Mouse (Mus musculus): Measurements from ENCODE around the gene Nyap2. TPM values are rescaled to one million over a fixed set of nuclear protein-coding genes. Genes with fewer than 3 reads are reported as not detected.
A peak's percentile ranks its signal among the peaks of the same experiment; 100 is the strongest.

Gene Nyap2
- polyA plus RNA-seq, 1 experiment from 2014 or later, result 6.8 TPM

GRCm38 (mm10) chr1:81303389-81303788 lies 226.6 kb downstream of the Nyap2 start:
- Histone ChIP-seq H3K4me3 (replicated peaks) (no peak overlapping the region), H3K36me3 (no peaks in the 10 kb centered on the region), H3K27ac (no peak overlapping the region), H3K27me3 (no peaks in the 10 kb centered on the region), H3K4me2 (replicated peaks) (no peak overlapping the region), H3K4me1 (replicated peaks) (no peaks in the 10 kb centered on the region), H3K9me3 (no peaks in the 10 kb centered on the region), H3K9ac (replicated peaks) (no peak overlapping the region)
- ATAC-seq, result no peak
- WGBS, result 62% methylated on average over 3 of the region's 3 CpGs

- no peaks in the 10 kb centered on the region for H3K27me3 ChIP-seq
- no peak overlapping the region for H3K9ac ChIP-seq (replicated peaks)
- no peak overlapping the region for H3K4me2 ChIP-seq (replicated peaks)
- H3K36me3 ChIP-seq, result no peaks in the 10 kb centered on the region
- no peak for ATAC-seq
- H3K27ac ChIP-seq, result no peak overlapping the region
- H3K4me3 ChIP-seq (replicated peaks), result no peak overlapping the region
- no peaks in the 10 kb centered on the region for H3K4me1 ChIP-seq (replicated peaks)
- no peaks in the 10 kb centered on the region for H3K9me3 ChIP-seq
Measured at GRCm38 (mm10) chr1:81307407-81307806, 230.7 kb downstream of the Nyap2 start.

GRCm38 (mm10) chr1:81307934-81308333 lies 231.2 kb downstream of the Nyap2 start:
- Histone ChIP-seq H3K4me2 (replicated peaks) (no peak overlapping the region), H3K4me3 (replicated peaks) (no peak overlapping the region), H3K36me3 (no peaks in the 10 kb centered on the region), H3K27ac (no peak overlapping the region), H3K9me3 (no peaks in the 10 kb centered on the region), H3K4me1 (replicated peaks) (no peaks in the 10 kb centered on the region), H3K27me3 (no peaks in the 10 kb centered on the region), H3K9ac (replicated peaks) (no peak overlapping the region)
- WGBS, result 70% methylated on average over 2 of the region's 2 CpGs
- no peak for ATAC-seq

- 0% methylated on average over 1 of the region's 1 CpGs for WGBS
- Histone ChIP-seq H3K27me3 (no peaks in the 10 kb centered on the region), H3K27ac (no peak overlapping the region), H3K9me3 (no peaks in the 10 kb centered on the region), H3K36me3 (no peaks in the 10 kb centered on the region), H3K4me1 (replicated peaks) (no peaks in the 10 kb centered on the region), H3K4me2 (replicated peaks) (no peak overlapping the region), H3K4me3 (replicated peaks) (no peak overlapping the region), H3K9ac (replicated peaks) (no peak overlapping the region)
- ATAC-seq, result peak; percentile 66
Measured at GRCm38 (mm10) chr1:81310087-81310626, 233.4 kb downstream of the Nyap2 start.

GRCm38 (mm10) chr1:81316403-81316994 lies 239.7 kb downstream of the Nyap2 start:
- Histone ChIP-seq H3K9ac (replicated peaks) (no peak overlapping the region), H3K4me1 (replicated peaks) (peaks cover 7% of the 10 kb centered on the region), H3K9me3 (no peaks in the 10 kb centered on the region), H3K4me3 (replicated peaks) (no peak overlapping the region), H3K27me3 (no peaks in the 10 kb centered on the region), H3K4me2 (replicated peaks) (no peak overlapping the region), H3K36me3 (no peaks in the 10 kb centered on the region), H3K27ac (no peak overlapping the region)
- 60% methylated on average over 9 of the region's 9 CpGs for WGBS
- ATAC-seq, result peak; percentile 78

GRCm38 (mm10) chr1:81316995-81317413 lies 240.3 kb downstream of the Nyap2 start:
- no peak overlapping the region for H3K4me2 ChIP-seq (replicated peaks)
- H3K9ac ChIP-seq (replicated peaks), result no peak overlapping the region
- ATAC-seq, result peak; percentile 80
- no peaks in the 10 kb centered on the region for H3K27me3 ChIP-seq
- no peak overlapping the region for H3K27ac ChIP-seq
- 36% methylated on average over 5 of the region's 5 CpGs for WGBS
- no peaks in the 10 kb centered on the region for H3K36me3 ChIP-seq
- no peak overlapping the region for H3K4me3 ChIP-seq (replicated peaks)
- peaks cover 7% of the 10 kb centered on the region for H3K4me1 ChIP-seq (replicated peaks)
- H3K9me3 ChIP-seq, result no peaks in the 10 kb centered on the region

- H3K9ac ChIP-seq (replicated peaks), result no peak overlapping the region
- no peaks in the 10 kb centered on the region for H3K27me3 ChIP-seq
- no peak overlapping the region for H3K4me2 ChIP-seq (replicated peaks)
- no peaks in the 10 kb centered on the region for H3K9me3 ChIP-seq
- no peaks in the 10 kb centered on the region for H3K4me1 ChIP-seq (replicated peaks)
- H3K27ac ChIP-seq, result no peak overlapping the region
- H3K4me3 ChIP-seq (replicated peaks), result no peak overlapping the region
- 46% methylated on average over 1 of the region's 1 CpGs for WGBS
- no peak for ATAC-seq
- no peaks in the 10 kb centered on the region for H3K36me3 ChIP-seq
Measured at GRCm38 (mm10) chr1:81387722-81388121, 311.0 kb downstream of the Nyap2 start.
